Mouse (Mus musculus): ENCODE data around the gene BC024978.

BC024978 gene

GRCm38 (mm10) chr7:27212626-27213025 lies 17.0 kb downstream of the BC024978 start:
- in situ Hi-C loops (cut with MboI, MseI): no loop called here

- in situ Hi-C loops (cut with MboI, MseI): no loop called here
Measured at GRCm38 (mm10) chr7:27218586-27218985, 23.0 kb downstream of the BC024978 start.

- in situ Hi-C loops (cut with MboI, MseI): no loop called here
Measured at GRCm38 (mm10) chr7:27219937-27220336, 24.4 kb downstream of the BC024978 start.

GRCm38 (mm10) chr7:27221939-27222338 lies 26.4 kb downstream of the BC024978 start:
- in situ Hi-C loops (cut with MboI, MseI): no loop called here

DNA sequence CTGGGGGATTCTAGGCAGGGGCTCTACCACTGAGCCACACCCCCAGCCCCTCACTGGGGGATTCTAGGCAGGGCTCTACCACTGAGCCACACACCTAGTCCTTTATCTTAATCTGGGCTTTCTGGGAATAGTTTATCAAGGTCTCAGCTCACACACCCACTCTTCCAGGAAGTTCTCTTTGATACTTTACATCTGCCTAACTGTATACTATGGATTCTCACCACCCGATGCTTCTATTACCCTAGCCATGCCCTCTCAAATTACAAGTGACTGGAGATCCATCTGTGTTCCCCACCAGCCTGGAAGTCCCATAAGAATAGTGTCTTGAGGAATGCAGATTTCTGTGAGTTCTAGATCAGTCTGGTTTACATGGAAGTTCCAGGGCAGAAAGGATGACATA lies 27.0 kb downstream of the BC024978 start:
- in situ Hi-C loops (cut with MboI, MseI): no loop called here

DNA sequence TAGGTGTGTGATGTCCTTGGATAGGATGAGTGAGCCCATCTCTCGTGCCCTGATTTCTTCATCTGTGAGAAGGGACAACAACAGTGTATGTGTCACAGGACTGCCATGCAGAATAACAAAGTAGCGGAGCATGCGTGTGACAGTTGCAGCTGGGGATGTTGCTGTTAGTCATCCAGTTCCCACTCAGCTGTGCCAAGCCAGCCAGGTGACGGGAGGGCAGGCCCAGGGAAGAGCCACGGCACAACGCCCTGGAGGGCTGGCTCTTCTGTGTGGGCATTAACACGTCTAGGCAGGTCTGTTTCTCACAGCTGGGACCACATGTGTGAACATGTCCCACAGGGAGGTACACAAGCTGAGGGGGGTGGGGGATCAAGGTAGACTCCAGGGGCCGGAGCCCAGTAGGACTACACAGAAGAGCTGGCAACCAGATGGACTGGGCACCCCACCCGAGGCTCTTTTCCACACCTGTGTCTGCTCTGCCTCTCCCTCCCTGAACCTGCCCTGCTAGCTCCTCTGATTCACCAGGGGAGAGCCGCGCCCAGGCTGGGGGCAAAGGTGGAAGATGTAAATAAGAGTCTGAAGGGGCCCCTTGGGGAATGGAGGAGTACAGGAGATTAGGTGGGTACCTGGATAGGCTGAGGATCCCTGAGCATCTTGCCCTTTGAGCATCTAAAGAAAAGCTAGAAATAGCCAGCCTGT lies 29.4 kb downstream of the BC024978 start:
- in situ Hi-C loops (cut with MboI, MseI): loop anchor here in 1 of 2 experiments (25.0 kb wide), 1 partner anchor 1963 kb away; the partner anchor contains the start of genes Cic and Erf

- in situ Hi-C loops (cut with MboI, MseI): loop anchor here in 1 of 2 experiments (25.0 kb wide), 1 partner anchor 1965 kb away; the partner anchor contains the start of genes Cic and Erf
Measured at GRCm38 (mm10) chr7:27227276-27227675, 31.7 kb downstream of the BC024978 start.

GRCm38 (mm10) chr7:27227676-27228075 lies 32.1 kb downstream of the BC024978 start:
- in situ Hi-C loops (cut with MboI, MseI): loop anchor here in 1 of 2 experiments (25.0 kb wide), 1 partner anchor 1965 kb away; the partner anchor contains the start of genes Cic and Erf

- in situ Hi-C loops (cut with MboI, MseI): loop anchor here in 1 of 2 experiments (25.0 kb wide), 1 partner anchor 1966 kb away; the partner anchor contains the start of genes Cic and Erf
Measured at GRCm38 (mm10) chr7:27228281-27228821, 32.8 kb downstream of the BC024978 start, which contains the start of gene Itpkc. Itpkc (minus strand) TSS chr7:27228661.

DNA sequence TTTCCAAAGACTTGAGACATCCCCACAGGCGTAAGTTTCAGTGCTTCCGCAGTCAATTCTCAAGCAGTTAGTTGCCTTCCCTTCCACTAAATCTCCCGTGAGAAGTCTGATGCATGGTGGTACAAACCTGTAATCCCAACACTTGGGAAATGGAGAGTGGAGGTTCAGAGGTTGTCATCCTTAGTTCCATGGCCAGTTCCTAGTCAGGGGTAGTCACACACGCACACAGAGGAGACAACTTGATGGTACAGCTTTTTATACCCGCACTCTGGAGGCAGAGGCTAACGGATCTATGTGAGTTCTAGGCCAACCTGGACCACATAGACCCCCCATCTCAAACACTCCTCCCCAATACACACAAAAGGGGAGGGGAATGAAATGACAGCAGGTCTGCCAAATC lies 33.3 kb downstream of the BC024978 start:
- in situ Hi-C loops (cut with MboI, MseI): loop anchor here in 1 of 2 experiments (25.0 kb wide), 1 partner anchor 1967 kb away; the partner anchor contains the start of genes Cic and Erf

DNA sequence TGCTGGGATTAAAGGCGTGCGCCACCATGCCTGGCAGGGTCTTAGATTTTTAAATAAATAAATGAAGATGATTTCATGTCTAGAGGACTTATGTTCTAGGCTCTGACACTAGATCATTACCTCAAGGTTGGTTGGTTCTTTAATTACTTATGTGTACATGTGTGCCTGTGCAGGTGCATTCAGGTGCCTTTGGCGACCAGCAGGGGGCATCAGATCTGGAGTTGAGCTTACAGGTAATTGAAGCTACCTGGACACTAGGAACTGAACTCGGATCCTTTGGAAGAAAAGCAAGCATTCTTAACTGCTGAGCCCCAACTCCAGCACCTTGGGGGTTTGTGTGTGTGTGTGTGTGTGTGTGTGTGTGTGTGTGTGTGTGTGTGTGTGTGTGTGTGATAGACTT lies 35.2 kb downstream of the BC024978 start:
- in situ Hi-C loops (cut with MboI, MseI): loop anchor here in 1 of 2 experiments (25.0 kb wide), 1 partner anchor 1968 kb away; the partner anchor contains the start of genes Cic and Erf

DNA sequence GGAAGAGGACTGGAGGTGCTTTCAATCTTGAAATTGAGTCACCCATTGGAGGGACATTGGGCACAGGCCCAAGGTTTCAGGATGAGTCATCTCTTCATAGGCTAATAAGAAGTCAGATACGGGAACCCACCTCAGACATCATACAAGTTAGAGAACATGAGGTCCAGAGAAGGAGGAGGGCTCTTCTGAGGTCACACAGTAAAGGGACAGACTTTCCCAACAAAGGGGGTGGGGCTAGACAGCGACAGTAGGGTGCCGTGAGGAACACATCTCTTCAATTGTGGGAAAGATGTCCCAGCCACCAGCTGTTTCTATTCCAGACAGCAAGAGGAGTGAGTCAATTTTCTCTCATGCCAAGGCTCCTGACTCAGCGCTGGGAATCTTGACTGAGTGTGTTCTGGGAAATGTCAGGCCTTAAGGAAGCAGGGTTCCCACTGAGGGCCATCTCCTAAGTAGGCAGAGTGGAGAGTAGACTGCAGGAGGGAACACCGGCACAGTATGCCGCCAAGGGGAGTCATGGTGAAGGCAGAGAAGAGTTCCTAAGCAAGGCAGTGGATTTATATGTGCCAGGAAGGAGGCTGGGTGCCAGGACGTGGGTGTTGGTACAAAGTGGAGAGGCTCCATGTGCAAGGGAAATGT lies 36.2 kb downstream of the BC024978 start:
- in situ Hi-C loops (cut with MboI, MseI): loop anchor here in 1 of 2 experiments (25.0 kb wide), 1 partner anchor 1970 kb away; the partner anchor contains the start of genes Cic and Erf

GRCm38 (mm10) chr7:27232781-27233281 lies 37.2 kb downstream of the BC024978 start, which contains the start of gene Coq8b:
Coq8b (plus strand) TSS chr7:27233023.
- in situ Hi-C loops (cut with MboI, MseI): loop anchor here in 1 of 2 experiments (25.0 kb wide), 1 partner anchor 1971 kb away; the partner anchor contains the start of genes Cic and Erf

GRCm38 (mm10) chr7:27233300-27233699 lies 37.7 kb downstream of the BC024978 start:
- in situ Hi-C loops (cut with MboI, MseI): loop anchor here in 1 of 2 experiments (25.0 kb wide), 1 partner anchor 1971 kb away; the partner anchor contains the start of genes Cic and Erf

- in situ Hi-C loops (cut with MboI, MseI): loop anchor here in 1 of 2 experiments (25.0 kb wide), 1 partner anchor 1973 kb away; the partner anchor contains the start of genes Cic and Erf
Measured at GRCm38 (mm10) chr7:27235726-27236125, 40.1 kb downstream of the BC024978 start.

DNA sequence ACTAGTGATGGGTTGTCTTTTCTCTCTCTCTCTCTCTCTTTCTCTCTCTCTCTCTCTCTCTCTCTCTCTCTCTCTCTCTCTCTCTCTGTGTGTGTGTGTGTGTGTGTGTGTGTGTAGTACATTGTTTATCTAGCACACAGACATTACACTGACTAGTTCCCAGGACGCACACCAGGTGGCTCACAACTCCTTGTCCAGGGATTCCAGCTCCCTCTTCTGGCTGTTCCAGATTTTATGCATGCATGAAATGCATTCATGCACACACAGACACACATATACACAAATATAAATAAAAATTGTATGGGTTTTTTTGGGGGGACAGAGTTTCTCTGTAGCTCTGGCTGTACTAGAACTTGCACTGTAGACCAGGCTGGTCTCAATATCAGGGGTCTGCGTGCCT lies 41.9 kb downstream of the BC024978 start:
- in situ Hi-C loops (cut with MboI, MseI): loop anchor here in 1 of 2 experiments (25.0 kb wide), 1 partner anchor 1975 kb away; the partner anchor contains the start of genes Cic and Erf

GRCm38 (mm10) chr7:27238568-27238967 lies 43.0 kb downstream of the BC024978 start:
- in situ Hi-C loops (cut with MboI, MseI): loop anchor here in 1 of 2 experiments (25.0 kb wide), 1 partner anchor 1976 kb away; the partner anchor contains the start of genes Cic and Erf

DNA sequence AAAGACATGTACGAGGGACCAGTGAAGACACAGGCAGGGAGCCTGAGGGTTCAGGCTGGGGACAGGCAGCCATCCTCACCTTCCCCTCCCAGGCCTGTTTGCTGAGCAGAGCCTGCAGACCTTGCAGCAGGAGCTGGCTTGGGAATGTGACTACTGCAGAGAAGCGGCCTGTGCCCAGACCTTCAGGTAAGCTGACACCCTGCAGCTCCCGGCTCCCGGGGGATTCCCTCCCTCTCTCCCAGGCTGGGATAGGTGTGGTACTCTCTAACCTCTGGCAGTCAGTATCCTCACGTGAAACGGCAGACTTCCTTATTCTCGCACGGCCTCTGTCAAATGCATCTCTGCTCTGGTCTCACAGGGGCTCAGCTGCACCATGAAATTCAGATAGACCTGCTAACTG lies 47.6 kb downstream of the BC024978 start:
- in situ Hi-C loops (cut with MboI, MseI): loop anchor here in 1 of 2 experiments (5.0 to 25.0 kb wide), 2 partner anchors 79 to 1981 kb away; partner anchors contain the start of genes Cic and Erf

- in situ Hi-C loops (cut with MboI, MseI): loop anchor here in 1 of 2 experiments (5.0 to 25.0 kb wide), 2 partner anchors 78 to 1982 kb away; partner anchors contain the start of genes Cic and Erf
Measured at GRCm38 (mm10) chr7:27244088-27244487, 48.5 kb downstream of the BC024978 start.

GRCm38 (mm10) chr7:27249146-27249545 lies 53.6 kb downstream of the BC024978 start:
- in situ Hi-C loops (cut with MboI, MseI): loop anchor here in 1 of 2 experiments (25.0 kb wide), 1 partner anchor 1987 kb away; the partner anchor contains the start of genes Cic and Erf

- in situ Hi-C loops (cut with MboI, MseI): loop anchor here in 1 of 2 experiments (25.0 kb wide), 1 partner anchor 1988 kb away; the partner anchor contains the start of genes Cic and Erf
Measured at GRCm38 (mm10) chr7:27249928-27250327, 54.3 kb downstream of the BC024978 start.

Data from T-helper 17 cell (primary cell).